Mouse (Mus musculus): Measurements from ENCODE around the gene Zzz3. TPM values are rescaled to one million over a fixed set of nuclear protein-coding genes. Genes with fewer than 3 reads are reported as not detected.

Zzz3 gene
- polyA plus RNA-seq, 1 experiment = not detected

- peak overlapping the region; percentile 2; the same call in 1 of the 2 replicates for H3K27ac ChIP-seq (ENCODE audit: insufficient read depth, low read depth, low read length)
- no peak for TF ChIP-seq CTCF (IDR thresholded peaks at IDR 0.05; ENCODE audit: insufficient read depth, low read depth, low read length)
- TF ChIP-seq POLR2A (IDR thresholded peaks at IDR 0.05; ENCODE audit: insufficient read depth, low read depth, low read length) = no peak
- WGBS = 19% methylated on average over 16 of the region's 16 CpGs
- peak overlapping the region; percentile 25 for H3K4me3 ChIP-seq (ENCODE audit: insufficient read depth, low read depth, low read length)
- H3K4me1 ChIP-seq (ENCODE audit: control insufficient read depth, insufficient read depth, low read length) = peaks cover 14% of the 10 kb centered on the region
Observed at GRCm38 (mm10) chr3:152478599-152479435, 83.5 kb downstream of the Zzz3 start.

DNA sequence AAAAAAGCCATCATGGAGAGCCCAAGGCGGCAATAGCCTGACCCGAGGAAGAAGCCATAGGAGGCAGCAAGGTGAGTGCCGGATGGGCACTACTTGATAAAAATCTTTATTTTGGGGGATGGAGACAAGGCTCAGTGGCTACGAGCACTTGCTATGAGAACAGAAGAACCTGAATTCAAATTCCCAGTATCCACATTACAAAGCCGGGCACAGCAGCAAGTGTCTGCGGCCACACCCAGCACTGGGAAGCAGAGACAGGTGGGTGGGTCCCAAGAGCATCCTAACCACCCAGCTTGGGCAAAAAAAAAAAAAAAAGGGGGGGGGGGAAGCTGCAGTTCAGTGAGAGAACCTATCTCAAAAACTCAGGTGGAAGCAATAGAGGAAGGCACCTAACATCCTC is 85.1 kb downstream of the Zzz3 start:
- Histone ChIP-seq H3K4me3 (ENCODE audit: insufficient read depth, low read depth, low read length) (no peak overlapping the region), H3K27ac (ENCODE audit: insufficient read depth, low read depth, low read length) (no peak overlapping the region), H3K4me1 (ENCODE audit: control insufficient read depth, insufficient read depth, low read length) (peaks cover 21% of the 10 kb centered on the region)
- no peak for TF ChIP-seq POLR2A (IDR thresholded peaks at IDR 0.05; ENCODE audit: insufficient read depth, low read depth, low read length)
- WGBS = 97% methylated on average over 6 of the region's 6 CpGs

- H3K4me3 ChIP-seq (ENCODE audit: insufficient read depth, low read depth, low read length) = no peak overlapping the region
- TF ChIP-seq POLR2A (IDR thresholded peaks at IDR 0.05; ENCODE audit: insufficient read depth, low read depth, low read length) (no peak), CTCF (IDR thresholded peaks at IDR 0.05; ENCODE audit: insufficient read depth, low read depth, low read length) (no peak)
- H3K4me1 ChIP-seq (ENCODE audit: control insufficient read depth, insufficient read depth, low read length) = peaks cover 21% of the 10 kb centered on the region
- WGBS = 93% methylated on average over 8 of the region's 8 CpGs
- H3K27ac ChIP-seq (ENCODE audit: insufficient read depth, low read depth, low read length) = no peak overlapping the region
Observed at GRCm38 (mm10) chr3:152482182-152482581, 86.9 kb downstream of the Zzz3 start.

DNA sequence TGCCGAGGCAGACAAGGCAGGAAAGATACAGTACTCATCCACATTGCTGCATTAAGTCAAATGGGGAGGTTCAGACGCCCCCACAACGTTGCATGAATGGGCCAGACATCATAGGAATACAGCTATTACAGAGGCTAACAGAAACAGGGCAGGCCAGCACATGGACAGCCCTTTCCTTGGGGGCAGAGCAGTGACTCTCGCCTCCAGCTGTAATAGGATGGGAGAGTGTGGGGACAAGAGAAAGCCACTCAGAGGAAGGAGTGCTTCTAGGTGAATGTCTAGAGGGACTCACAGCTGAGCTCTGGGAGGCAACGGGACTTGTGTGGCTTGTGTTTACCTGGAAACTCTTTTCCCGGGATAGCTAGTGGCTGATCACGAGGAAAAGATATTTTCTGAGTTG is 88.5 kb downstream of the Zzz3 start:
- Histone ChIP-seq H3K27ac (ENCODE audit: insufficient read depth, low read depth, low read length) (peak overlapping the region; percentile 23), H3K4me3 (ENCODE audit: insufficient read depth, low read depth, low read length) (no peak overlapping the region), H3K4me1 (ENCODE audit: control insufficient read depth, insufficient read depth, low read length) (peaks cover 12% of the 10 kb centered on the region)
- 13% methylated on average over 7 of the region's 7 CpGs for WGBS
- TF ChIP-seq POLR2A (IDR thresholded peaks at IDR 0.05; ENCODE audit: insufficient read depth, low read depth, low read length) = no peak
- TF ChIP-seq CTCF (IDR thresholded peaks at IDR 0.05; ENCODE audit: insufficient read depth, low read depth, low read length) = no peak

DNA sequence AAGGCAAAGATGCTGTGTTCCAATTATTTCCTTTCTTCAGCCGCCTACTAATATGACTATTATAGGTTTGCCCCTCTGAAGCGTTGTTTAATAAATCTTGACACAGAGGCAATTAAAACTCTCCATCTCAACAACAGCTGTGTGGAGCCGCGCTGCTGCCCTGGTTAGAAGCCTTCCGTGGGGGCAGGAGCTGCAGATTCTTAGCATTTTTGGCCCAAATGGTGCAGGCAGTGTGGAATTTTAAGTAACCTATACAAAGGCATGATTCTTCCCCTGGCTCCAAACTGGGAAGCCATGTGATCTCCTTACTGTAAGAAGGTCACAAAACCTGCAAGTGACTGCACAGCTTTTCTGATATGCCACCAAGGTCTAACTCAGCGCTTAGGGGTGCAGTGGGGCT is 88.9 kb downstream of the Zzz3 start:
- 10% methylated on average over 6 of the region's 6 CpGs for WGBS
- H3K27ac ChIP-seq (ENCODE audit: insufficient read depth, low read depth, low read length) = peak overlapping the region; percentile 23
- H3K4me1 ChIP-seq (ENCODE audit: control insufficient read depth, insufficient read depth, low read length) = peaks cover 12% of the 10 kb centered on the region
- H3K4me3 ChIP-seq (ENCODE audit: insufficient read depth, low read depth, low read length) = no peak overlapping the region
- no peak for TF ChIP-seq POLR2A (IDR thresholded peaks at IDR 0.05; ENCODE audit: insufficient read depth, low read depth, low read length)
- TF ChIP-seq CTCF (IDR thresholded peaks at IDR 0.05; ENCODE audit: insufficient read depth, low read depth, low read length) = no peak

GRCm38 (mm10) chr3:152488964-152489363 is 93.7 kb downstream of the Zzz3 start:
- TF ChIP-seq POLR2A (IDR thresholded peaks at IDR 0.05; ENCODE audit: insufficient read depth, low read depth, low read length) (no peak), CTCF (IDR thresholded peaks at IDR 0.05; ENCODE audit: insufficient read depth, low read depth, low read length) (no peak)
- H3K4me1 ChIP-seq (ENCODE audit: control insufficient read depth, insufficient read depth, low read length) = peaks cover 18% of the 10 kb centered on the region
- 88% methylated on average over 4 of the region's 4 CpGs for WGBS
- H3K27ac ChIP-seq (ENCODE audit: insufficient read depth, low read depth, low read length) = no peak overlapping the region
- H3K4me3 ChIP-seq (ENCODE audit: insufficient read depth, low read depth, low read length) = no peak overlapping the region

GRCm38 (mm10) chr3:152490423-152490822 is 95.2 kb downstream of the Zzz3 start:
- 85% methylated on average over 5 of the region's 5 CpGs for WGBS
- TF ChIP-seq POLR2A (IDR thresholded peaks at IDR 0.05; ENCODE audit: insufficient read depth, low read depth, low read length) = no peak
- TF ChIP-seq CTCF (IDR thresholded peaks at IDR 0.05; ENCODE audit: insufficient read depth, low read depth, low read length) = no peak

GRCm38 (mm10) chr3:152492241-152492640 is 97.0 kb downstream of the Zzz3 start:
- H3K4me3 ChIP-seq (ENCODE audit: insufficient read depth, low read depth, low read length) = no peak overlapping the region
- TF ChIP-seq POLR2A (IDR thresholded peaks at IDR 0.05; ENCODE audit: insufficient read depth, low read depth, low read length) = no peak
- TF ChIP-seq CTCF (IDR thresholded peaks at IDR 0.05; ENCODE audit: insufficient read depth, low read depth, low read length) = no peak
- no peak overlapping the region for H3K27ac ChIP-seq (ENCODE audit: insufficient read depth, low read depth, low read length)
- peaks cover 16% of the 10 kb centered on the region for H3K4me1 ChIP-seq (ENCODE audit: control insufficient read depth, insufficient read depth, low read length)
- WGBS = 92% methylated on average over 6 of the region's 6 CpGs

More at GRCm38 (mm10) chr3:152490423-152490822, 95.2 kb downstream of the Zzz3 start:
- H3K4me1 ChIP-seq (ENCODE audit: control insufficient read depth, insufficient read depth, low read length) = peaks cover 14% of the 10 kb centered on the region
- no peak overlapping the region for H3K4me3 ChIP-seq (ENCODE audit: insufficient read depth, low read depth, low read length)
- peak overlapping the region; percentile 45; the same call in 1 of the 2 replicates for H3K27ac ChIP-seq (ENCODE audit: insufficient read depth, low read depth, low read length)

DNA sequence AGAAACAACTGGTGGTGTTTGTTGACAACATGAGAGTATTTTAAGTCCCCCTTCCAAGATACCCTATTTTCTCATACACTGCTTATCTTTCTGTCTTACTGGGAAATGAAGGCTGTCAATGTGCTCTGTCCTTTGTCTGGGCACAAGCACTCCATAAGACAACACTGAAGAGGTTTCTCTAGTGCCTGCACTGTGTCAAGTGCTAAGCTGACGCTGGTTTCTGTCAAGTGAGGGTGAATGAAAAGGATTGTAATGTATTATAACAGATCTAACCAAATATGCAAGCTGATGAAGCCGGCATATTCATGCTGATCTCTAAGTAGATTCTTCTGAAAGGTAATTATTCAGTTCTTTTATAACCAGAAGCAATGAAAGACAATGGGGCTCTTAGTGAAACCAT is 98.5 kb downstream of the Zzz3 start:
- no peak for TF ChIP-seq POLR2A (IDR thresholded peaks at IDR 0.05; ENCODE audit: insufficient read depth, low read depth, low read length)
- no peak for TF ChIP-seq CTCF (IDR thresholded peaks at IDR 0.05; ENCODE audit: insufficient read depth, low read depth, low read length)
- Histone ChIP-seq H3K27ac (ENCODE audit: insufficient read depth, low read depth, low read length) (no peak overlapping the region), H3K4me1 (ENCODE audit: control insufficient read depth, insufficient read depth, low read length) (peaks cover 16% of the 10 kb centered on the region), H3K4me3 (ENCODE audit: insufficient read depth, low read depth, low read length) (no peak overlapping the region)
- WGBS = 82% methylated on average over 2 of the region's 2 CpGs
